Mouse (Mus musculus): Measurements from ENCODE around the gene Oxct1.

The Oxct1 gene

GRCm38 (mm10) chr15:4026231-4026773 is at the start of gene Oxct1:
Gene Oxct1 (plus strand): TSS chr15:4026383.
- peak; percentile 87 for DNase-seq (ENCODE audit: low spot score)

- DNase-seq (ENCODE audit: low spot score) = no peak
These were observed 47.9 kb upstream of the Oxct1 start for GRCm38 (mm10) chr15:3978279-3978678.

GRCm38 (mm10) chr15:3979061-3979848 is 46.9 kb upstream of the Oxct1 start, which contains the start of gene Fbxo4:
Gene Fbxo4 (minus strand): TSS chr15:3979573.
- peak; percentile 83 for DNase-seq (ENCODE audit: low spot score)

GRCm38 (mm10) chr15:3979871-3980270 is 46.3 kb upstream of the Oxct1 start:
- DNase-seq (ENCODE audit: low spot score) = no peak

- no peak for DNase-seq (ENCODE audit: low spot score)
These were observed 43.5 kb upstream of the Oxct1 start for GRCm38 (mm10) chr15:3982732-3983131.

GRCm38 (mm10) chr15:3984876-3985275 is 41.3 kb upstream of the Oxct1 start:
- DNase-seq (ENCODE audit: low spot score) = no peak

- DNase-seq (ENCODE audit: low spot score) = no peak
These were observed 38.2 kb upstream of the Oxct1 start for GRCm38 (mm10) chr15:3987981-3988380.

GRCm38 (mm10) chr15:3994852-3995447 is 31.2 kb upstream of the Oxct1 start:
- no peak for DNase-seq (ENCODE audit: low spot score)

GRCm38 (mm10) chr15:3995448-3996266 is 30.5 kb upstream of the Oxct1 start, which contains the start of gene AW549877:
Gene AW549877 (minus strand): TSS chr15:3995744.
- DNase-seq (ENCODE audit: low spot score) = peak; percentile 99

GRCm38 (mm10) chr15:3996267-3997010 is 29.7 kb upstream of the Oxct1 start:
- no peak for DNase-seq (ENCODE audit: low spot score)

- DNase-seq (ENCODE audit: low spot score) = no peak
These were observed 27.0 kb upstream of the Oxct1 start for GRCm38 (mm10) chr15:3999144-3999543.

- DNase-seq (ENCODE audit: low spot score) = no peak
These were observed 25.6 kb upstream of the Oxct1 start for GRCm38 (mm10) chr15:4000536-4000935.

- DNase-seq (ENCODE audit: low spot score) = no peak
These were observed 12.3 kb upstream of the Oxct1 start for GRCm38 (mm10) chr15:4013873-4014272.

GRCm38 (mm10) chr15:4020711-4021110 is 5.5 kb upstream of the Oxct1 start:
- DNase-seq (ENCODE audit: low spot score) = no peak

- no peak for DNase-seq (ENCODE audit: low spot score)
These were observed 2.4 kb upstream of the Oxct1 start for GRCm38 (mm10) chr15:4023747-4024146.

- DNase-seq (ENCODE audit: low spot score) = no peak
These were observed 1.3 kb upstream of the Oxct1 start for GRCm38 (mm10) chr15:4024726-4025507.

- DNase-seq (ENCODE audit: low spot score) = no peak
These were observed 677 bp upstream of the Oxct1 start for GRCm38 (mm10) chr15:4025508-4025904.

GRCm38 (mm10) chr15:4026831-4027584 is 825 bp downstream of the Oxct1 start:
- DNase-seq (ENCODE audit: low spot score) = peak; percentile 83

- DNase-seq (ENCODE audit: low spot score) = no peak
These were observed 1.7 kb downstream of the Oxct1 start for GRCm38 (mm10) chr15:4027671-4028410.

GRCm38 (mm10) chr15:4028411-4028700 is 2.2 kb downstream of the Oxct1 start:
- no peak for DNase-seq (ENCODE audit: low spot score)

All from testis, postnatal 14 days (tissue).